Mouse (Mus musculus) cerebellum, adult 2 months (tissue): ENCODE measurements around the gene Cdk5r1.

Experiments
- CTCF ChIP-seq: fragments of 200-500 bp; IDR thresholded peaks from 2 replicates; pipeline ENCODE4 v1.5.1; 2011; ENCODE audit warnings: low read depth, mild to moderate bottlenecking, control low read depth, low read length, moderate library complexity, borderline replicate concordance; ENCODE audit not compliant: insufficient read depth
- POLR2A ChIP-seq: fragments of 200-500 bp; IDR thresholded peaks from 2 replicates; pipeline ENCODE4 v1.6.1; 2011; ENCODE audit warnings: low read length, control low read depth, borderline replicate concordance; ENCODE audit not compliant: insufficient read depth

DNA sequence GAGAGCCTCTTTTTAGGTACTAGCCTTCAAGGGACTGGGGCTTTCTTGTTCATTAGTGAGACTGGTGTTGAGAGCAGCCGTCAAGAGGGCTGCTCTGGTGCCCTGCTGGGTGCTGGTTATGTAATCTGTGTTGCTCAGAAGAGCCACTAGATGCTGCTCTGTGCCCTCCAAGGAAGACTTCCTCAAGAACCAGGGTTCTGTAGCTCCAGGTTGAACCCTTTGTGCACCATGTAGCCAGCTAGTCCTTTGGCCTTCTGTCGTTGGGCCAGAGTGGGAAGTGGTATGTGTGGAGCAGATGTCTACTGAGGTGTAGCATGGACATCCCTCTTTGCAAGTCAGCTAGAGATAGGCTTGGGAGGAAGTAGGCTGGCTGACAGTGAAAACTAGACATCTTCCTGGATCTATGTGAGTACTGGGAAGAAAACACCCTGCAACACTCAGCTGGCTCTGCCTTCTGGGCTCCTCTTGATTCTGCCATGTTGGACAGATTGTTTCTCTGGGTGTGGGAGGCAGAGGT lies 2.6 kb upstream of the Cdk5r1 start:
- TF ChIP-seq POLR2A (no peak), CTCF (peak; percentile 72)
